Mouse (Mus musculus) embryonic facial prominence, embryonic 10.5 days (tissue): ENCODE data around the gene Zfyve1. TPM values are rescaled to one million over a fixed set of nuclear protein-coding genes. Genes with fewer than 3 reads are reported as not detected.

Experiments used
- DNase-seq: peaks from one replicate; pipeline ENCODE4 v3.0.0-alpha.2; 2017; ENCODE audit warnings: low spot score
- H3K27ac ChIP-seq: fragments of 300-500 bp; sonication (generic); replicated peaks from 2 replicates; pipeline ENCODE4 v1.5.1; 2016; ENCODE audit warnings: mild to moderate bottlenecking
- H3K27me3 ChIP-seq: fragments of 300-500 bp; sonication (generic); replicated peaks from 2 replicates; pipeline ENCODE4 v1.6.1; 2016; ENCODE audit warnings: low read depth, mild to moderate bottlenecking; ENCODE audit not compliant: poor library complexity, severe bottlenecking
- H3K36me3 ChIP-seq: fragments of 300-500 bp; sonication (generic); replicated peaks from 2 replicates; pipeline ENCODE4 v1.6.1; 2016; ENCODE audit warnings: mild to moderate bottlenecking, moderate library complexity
- H3K4me1 ChIP-seq: fragments of 300-500 bp; sonication (generic); 2 replicates; pipeline ENCODE4 v1.6.1; 2016
- H3K4me3 ChIP-seq: fragments of 300-500 bp; sonication (generic); 2 replicates; pipeline ENCODE4 v1.5.1; 2016; ENCODE audit warnings: mild to moderate bottlenecking, moderate library complexity
- H3K9me3 ChIP-seq: fragments of 300-500 bp; sonication (generic); 2 replicates; pipeline ENCODE4 v1.6.1; 2016; ENCODE audit warnings: mild to moderate bottlenecking
- WGBS: fragments of 180-500 bp; shearing (Covaris S2); methylation state at CpG from one replicate; pipeline ENCODE4 v1.1.7; 2016; 5-methylcytosine and 5-hydroxymethylcytosine counted together
- polyA plus RNA-seq: library from polyadenylated mRNA; unstranded; fragments of >200 nt; fragmentation: Nextera tagmentation; extraction: Ambion mirVana; gene quantifications from 2 replicates; pipeline ENCODE4 v1.2.1, GENCODE M21; 2016

The Zfyve1 gene
- polyA plus RNA-seq, 1 experiment from 2014 or later: 21.8 TPM

DNA sequence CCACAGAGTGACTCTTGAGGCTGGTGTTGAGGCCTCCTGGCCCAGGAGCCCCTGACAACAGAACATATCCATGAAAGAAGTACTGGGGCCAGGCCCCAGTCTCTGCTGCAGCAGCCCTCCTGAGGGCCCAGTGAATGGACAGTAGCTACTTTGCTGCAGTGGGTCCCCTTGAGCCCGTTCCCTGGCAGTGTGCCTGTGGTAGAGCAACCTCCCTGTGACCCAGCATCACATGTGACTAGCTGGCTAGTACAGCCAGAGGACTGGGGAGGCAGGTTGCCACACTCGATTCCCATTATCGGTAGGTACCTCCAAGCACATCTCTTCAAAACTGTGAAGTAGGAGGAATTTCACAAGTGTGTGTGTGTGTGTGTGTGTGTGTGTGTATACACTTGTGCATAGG, 64.1 kb downstream of the Zfyve1 start:
- DNase-seq: no peak

DNA sequence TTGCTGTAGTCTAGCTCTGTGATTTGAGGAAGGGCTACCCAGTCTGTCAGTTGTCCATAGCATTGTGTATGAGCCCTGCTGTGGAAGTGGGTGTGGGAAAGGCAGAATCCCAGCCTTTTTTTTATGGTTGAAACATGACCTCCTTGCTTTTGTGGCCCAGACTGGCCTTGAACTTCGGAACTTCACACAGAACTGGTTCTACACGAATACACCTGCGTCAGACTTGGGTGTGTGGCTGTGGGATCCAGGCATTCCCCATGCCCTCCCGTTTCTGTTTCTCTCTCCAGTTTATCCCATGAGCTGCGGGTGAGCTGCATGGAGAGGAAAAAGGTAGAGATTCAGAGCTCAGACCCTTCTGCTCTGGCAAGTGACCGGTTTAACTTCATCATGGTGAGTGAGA, 65.0 kb downstream of the Zfyve1 start:
- Histone ChIP-seq H3K9me3 (no peaks in the 10 kb centered on the region), H3K27ac (peak overlapping the region; percentile 30; the same call in 1 of the 2 replicates), H3K27me3 (no peaks in the 10 kb centered on the region), H3K4me3 (no peak overlapping the region), H3K4me1 (peaks cover 24% of the 10 kb centered on the region), H3K36me3 (peaks cover 72% of the 10 kb centered on the region)
- WGBS: 91% methylated on average over 6 of the region's 6 CpGs
- no peak for DNase-seq

More for the DNA sequence above, 64.1 kb downstream of the Zfyve1 start:
- peaks cover 78% of the 10 kb centered on the region for H3K36me3 ChIP-seq
- WGBS: 91% methylated on average over 3 of the region's 3 CpGs
- H3K9me3 ChIP-seq: no peaks in the 10 kb centered on the region
- no peak overlapping the region for H3K27ac ChIP-seq
- no peak overlapping the region for H3K4me3 ChIP-seq
- peaks cover 14% of the 10 kb centered on the region for H3K4me1 ChIP-seq
- no peaks in the 10 kb centered on the region for H3K27me3 ChIP-seq

DNA sequence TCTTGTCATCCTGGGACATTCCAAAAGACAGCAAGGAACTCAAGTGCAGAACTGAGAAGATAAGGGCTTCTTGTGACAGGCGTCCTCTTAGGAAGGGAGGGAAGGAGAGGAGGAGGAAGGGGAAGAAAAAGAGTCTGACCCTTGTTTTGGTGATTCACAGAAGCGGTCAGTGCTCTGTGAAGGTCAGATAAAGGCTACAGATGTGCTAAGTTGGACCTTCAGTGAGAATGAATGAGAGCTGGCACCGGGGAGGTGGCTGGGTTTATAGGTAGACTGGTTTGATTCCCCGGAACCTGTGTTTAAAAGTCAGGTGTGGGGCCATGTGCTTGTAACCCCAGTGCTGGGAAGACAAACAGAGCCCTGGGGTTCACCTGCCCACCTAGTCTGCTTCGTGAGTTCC, 68.4 kb downstream of the Zfyve1 start:
- no peak for DNase-seq
- Histone ChIP-seq H3K27ac (no peak overlapping the region), H3K4me1 (peaks cover 46% of the 10 kb centered on the region), H3K9me3 (no peaks in the 10 kb centered on the region), H3K27me3 (no peaks in the 10 kb centered on the region), H3K36me3 (peaks cover 44% of the 10 kb centered on the region), H3K4me3 (no peak overlapping the region)
- WGBS: 90% methylated on average over 5 of the region's 5 CpGs

DNA sequence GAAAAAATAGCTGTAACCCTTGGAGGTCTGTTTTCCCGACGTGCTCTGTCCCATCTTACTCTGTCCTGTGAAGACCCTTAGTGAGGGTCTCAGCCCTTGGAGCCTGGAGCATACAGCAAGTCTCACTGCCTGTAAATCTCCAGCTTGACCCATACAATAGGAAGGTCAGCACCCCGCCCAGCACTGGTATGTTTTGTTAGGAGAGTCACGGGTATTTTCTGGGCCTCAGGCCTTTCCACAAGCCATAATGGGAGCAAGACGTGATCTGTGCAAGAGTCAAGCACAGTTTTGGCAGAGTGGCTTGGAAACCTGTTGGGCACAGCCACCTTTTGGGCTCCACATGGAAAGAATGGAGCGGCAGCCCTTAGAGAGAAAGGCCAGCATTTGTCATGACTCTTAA, 69.2 kb downstream of the Zfyve1 start:
- DNase-seq: peak; percentile 27
- H3K27me3 ChIP-seq: no peaks in the 10 kb centered on the region
- peaks cover 53% of the 10 kb centered on the region for H3K4me1 ChIP-seq
- H3K4me3 ChIP-seq: no peak overlapping the region
- WGBS: 48% methylated on average over 6 of the region's 6 CpGs
- H3K9me3 ChIP-seq: no peaks in the 10 kb centered on the region
- peaks cover 38% of the 10 kb centered on the region for H3K36me3 ChIP-seq
- peak overlapping the region; percentile 25; the same call in 1 of the 2 replicates for H3K27ac ChIP-seq

DNA sequence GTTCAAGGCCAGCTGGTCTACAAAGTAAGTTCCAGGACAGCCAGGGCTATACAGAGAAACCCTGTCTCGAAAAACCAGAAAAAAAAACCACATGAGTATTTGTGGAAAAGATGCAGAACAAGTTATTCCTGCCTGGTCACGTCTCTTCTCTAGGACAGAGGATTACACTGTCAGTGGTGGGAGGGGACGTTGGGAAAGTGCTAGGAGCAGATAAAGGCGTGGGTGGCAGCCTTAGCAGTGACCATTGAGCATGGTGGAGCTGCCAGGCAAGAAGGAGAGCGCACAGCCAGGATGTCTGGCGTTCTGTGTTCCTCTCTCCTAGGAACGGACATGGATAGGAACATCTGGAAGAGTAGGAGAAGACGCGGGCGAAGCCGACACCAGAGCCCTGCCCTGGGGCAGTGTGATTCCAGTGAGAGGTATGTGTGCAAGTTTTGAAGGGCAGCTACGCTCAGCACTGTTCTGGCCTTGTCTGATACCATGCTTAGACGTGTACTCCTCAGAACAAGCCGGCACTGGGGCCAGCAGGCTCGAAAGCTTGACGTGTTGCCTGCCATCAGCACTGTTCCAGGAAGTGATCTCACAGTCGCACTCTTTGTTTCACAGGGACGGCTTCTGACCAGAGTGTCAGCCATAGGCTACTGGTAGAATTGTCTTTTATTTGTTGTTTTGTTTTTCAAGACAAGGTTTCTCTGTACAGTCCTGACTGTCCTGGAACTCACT, 71.0 kb downstream of the Zfyve1 start:
- DNase-seq: peak; percentile 34
- Histone ChIP-seq H3K27me3 (no peaks in the 10 kb centered on the region), H3K36me3 (peaks cover 20% of the 10 kb centered on the region), H3K4me1 (peaks cover 50% of the 10 kb centered on the region), H3K27ac (no peak overlapping the region), H3K9me3 (no peaks in the 10 kb centered on the region), H3K4me3 (no peak overlapping the region)
- 65% methylated on average over 18 of the region's 18 CpGs for WGBS

DNA sequence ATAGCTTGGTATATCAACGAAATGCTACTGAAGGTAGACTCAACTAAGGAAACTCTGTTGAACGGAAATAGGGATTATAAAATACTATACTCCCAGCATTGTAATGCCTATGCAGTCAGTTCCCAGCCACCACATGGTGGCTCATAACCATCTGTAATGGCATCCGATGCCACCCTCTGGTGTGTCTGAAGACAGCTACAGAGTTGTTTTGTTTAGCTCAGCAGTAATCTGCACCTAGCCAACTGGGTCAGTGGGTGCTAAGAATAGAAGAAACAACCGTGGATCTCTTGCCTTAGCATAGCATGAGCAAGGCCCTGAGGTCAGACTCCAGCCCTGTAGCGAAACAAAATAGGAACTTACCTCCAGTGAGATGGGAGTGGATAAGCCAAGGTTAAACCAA, 72.7 kb downstream of the Zfyve1 start:
- H3K36me3 ChIP-seq: peaks cover 11% of the 10 kb centered on the region; the same call in 1 of the 2 replicates
- peaks cover 59% of the 10 kb centered on the region for H3K4me1 ChIP-seq
- no peaks in the 10 kb centered on the region for H3K9me3 ChIP-seq
- H3K27ac ChIP-seq: no peak overlapping the region
- H3K27me3 ChIP-seq: no peaks in the 10 kb centered on the region
- no peak overlapping the region for H3K4me3 ChIP-seq
- no peak for DNase-seq
- WGBS: 83% methylated on average over 5 of the region's 5 CpGs

DNA sequence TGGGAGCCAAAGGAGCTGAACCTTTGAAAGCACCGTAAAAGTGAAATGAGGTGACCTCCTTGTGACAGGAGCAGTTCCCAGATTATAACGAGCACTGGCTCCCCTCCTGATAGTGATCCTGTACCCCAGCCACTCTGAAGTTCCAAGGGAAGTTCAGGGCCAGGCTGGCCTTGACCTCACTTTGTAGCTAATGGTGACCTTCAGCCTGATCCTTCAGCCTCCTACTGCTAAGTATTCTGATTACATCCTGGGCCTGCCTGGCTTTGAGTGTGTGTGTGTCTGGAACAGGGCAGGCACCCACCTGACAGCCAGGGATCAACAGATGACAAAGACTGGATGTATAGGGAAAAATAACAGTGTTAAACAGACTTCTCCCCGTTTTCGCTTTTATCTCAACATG, 73.1 kb downstream of the Zfyve1 start:
- WGBS: 72% methylated on average over 4 of the region's 4 CpGs
- DNase-seq: no peak
- no peaks in the 10 kb centered on the region for H3K9me3 ChIP-seq
- peaks cover 8% of the 10 kb centered on the region; the same call in 1 of the 2 replicates for H3K36me3 ChIP-seq
- no peak overlapping the region for H3K27ac ChIP-seq
- no peak overlapping the region for H3K4me3 ChIP-seq
- H3K4me1 ChIP-seq: peaks cover 59% of the 10 kb centered on the region
- H3K27me3 ChIP-seq: no peaks in the 10 kb centered on the region

DNA sequence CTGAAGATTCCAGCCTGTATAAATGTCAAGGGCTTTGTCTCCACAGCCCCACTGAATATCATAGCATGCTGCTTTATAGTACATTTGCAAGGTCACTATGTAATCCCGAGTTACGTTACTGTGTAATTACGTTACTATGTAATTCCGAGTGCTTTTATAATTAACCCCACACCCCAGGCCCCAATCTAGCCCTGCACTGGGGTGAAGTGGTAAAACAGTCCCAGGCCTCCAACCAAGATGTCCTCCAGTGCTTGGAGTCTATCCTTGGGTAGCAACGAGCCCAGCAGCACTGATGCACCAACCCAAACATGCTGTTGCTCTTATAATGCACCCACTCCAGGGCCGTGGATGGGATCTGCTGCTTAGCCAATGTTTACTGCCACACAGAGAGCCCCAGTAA, 74.0 kb downstream of the Zfyve1 start:
- 84% methylated on average over 6 of the region's 6 CpGs for WGBS
- H3K27me3 ChIP-seq: no peaks in the 10 kb centered on the region
- DNase-seq: no peak
- peaks cover 5% of the 10 kb centered on the region; the same call in 1 of the 2 replicates for H3K36me3 ChIP-seq
- peaks cover 58% of the 10 kb centered on the region for H3K4me1 ChIP-seq
- no peak overlapping the region for H3K4me3 ChIP-seq
- no peaks in the 10 kb centered on the region for H3K9me3 ChIP-seq
- H3K27ac ChIP-seq: no peak overlapping the region

DNA sequence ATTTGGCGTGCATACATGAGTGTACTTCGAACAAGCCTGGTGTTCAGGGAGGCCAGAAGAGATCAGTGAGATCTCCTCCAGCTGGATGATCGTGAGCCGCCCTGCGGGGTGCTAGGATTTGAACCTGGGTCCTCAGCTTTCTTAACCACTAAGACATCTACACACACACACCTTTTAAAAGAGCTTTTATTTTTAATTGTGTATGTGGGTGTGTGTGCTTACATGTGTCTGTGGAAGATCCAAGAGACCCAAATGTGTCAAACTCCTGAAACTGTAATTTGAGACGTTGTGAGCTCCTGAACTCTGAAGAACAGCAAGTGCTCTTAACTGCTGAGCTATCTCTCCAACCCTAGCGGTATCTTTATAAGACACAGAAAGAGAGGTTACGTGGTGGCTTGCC, 75.9 kb downstream of the Zfyve1 start:
- H3K4me1 ChIP-seq: peaks cover 46% of the 10 kb centered on the region
- H3K27me3 ChIP-seq: no peaks in the 10 kb centered on the region
- 50% methylated on average over 8 of the region's 8 CpGs for WGBS
- H3K4me3 ChIP-seq: peak overlapping the region; percentile 80
- no peaks in the 10 kb centered on the region for H3K36me3 ChIP-seq
- H3K27ac ChIP-seq: peak overlapping the region; percentile 88; the same call in 1 of the 2 replicates
- DNase-seq: no peak
- no peaks in the 10 kb centered on the region for H3K9me3 ChIP-seq

DNA sequence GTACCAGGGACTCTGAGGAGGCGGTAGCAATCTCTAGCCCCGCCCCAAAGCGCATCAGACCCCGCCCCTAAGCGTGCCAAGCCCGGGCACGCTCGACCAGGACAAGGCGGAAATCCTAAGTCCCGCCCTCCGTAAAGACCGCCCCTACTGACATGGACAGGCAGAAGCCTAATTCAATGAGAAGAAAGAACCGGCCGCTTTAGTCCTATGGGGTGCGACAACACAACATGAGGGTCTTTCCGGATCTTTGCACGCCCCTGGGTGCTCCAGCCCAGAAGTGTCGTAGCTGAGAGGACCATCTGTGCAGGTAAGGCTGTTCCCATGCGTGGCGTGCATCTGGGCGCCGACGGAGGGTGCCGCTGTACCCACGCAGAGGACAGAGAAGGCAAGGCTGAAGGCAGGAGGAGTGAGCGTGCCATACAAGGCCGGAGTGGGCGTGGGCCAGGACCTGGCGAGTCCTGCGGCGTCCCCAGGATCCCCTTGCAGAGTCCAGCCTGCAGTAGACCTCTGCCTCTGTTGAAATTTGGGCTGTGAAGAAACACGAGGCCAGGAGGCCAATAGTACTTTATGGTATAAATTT, 76.6 kb downstream of the Zfyve1 start, which contains the start of gene Dcaf4:
TSS of gene Dcaf4 (plus strand) at position 156 of the 580 bp plus-strand sequence.
- Histone ChIP-seq H3K36me3 (no peaks in the 10 kb centered on the region), H3K9me3 (no peaks in the 10 kb centered on the region), H3K4me1 (peaks cover 40% of the 10 kb centered on the region), H3K27ac (peak within 1 kb of the TSS; percentile 88), H3K27me3 (no peaks in the 10 kb centered on the region), H3K4me3 (peak within 1 kb of the TSS; percentile 80)
- DNase-seq: peak; percentile 96
- under 1% methylated on average over 32 of the region's 32 CpGs for WGBS

DNA sequence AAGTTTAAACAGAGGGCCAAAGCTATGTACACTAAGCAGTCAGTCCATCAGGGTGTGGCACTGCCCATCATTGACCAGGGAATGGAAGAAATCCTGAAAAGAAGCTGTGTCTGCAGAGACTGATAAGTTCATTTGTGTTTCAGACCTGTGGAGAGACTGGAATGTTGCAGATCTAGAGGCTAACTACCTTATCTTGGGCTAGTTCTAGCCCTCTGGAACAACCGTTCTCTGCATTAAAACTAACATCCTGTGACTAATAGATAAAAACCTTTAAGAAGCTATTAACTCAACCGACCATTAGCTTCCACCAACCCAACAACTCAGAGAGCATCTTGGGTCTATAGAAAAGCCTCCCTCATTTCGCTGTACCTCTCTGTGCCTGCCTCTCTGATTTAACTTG, 79.4 kb downstream of the Zfyve1 start:
- DNase-seq: no peak
- 84% methylated on average over 3 of the region's 3 CpGs for WGBS
- Histone ChIP-seq H3K27me3 (no peaks in the 10 kb centered on the region), H3K27ac (no peak overlapping the region), H3K4me1 (peaks cover 27% of the 10 kb centered on the region), H3K4me3 (no peak overlapping the region), H3K36me3 (no peaks in the 10 kb centered on the region), H3K9me3 (no peaks in the 10 kb centered on the region)

DNA sequence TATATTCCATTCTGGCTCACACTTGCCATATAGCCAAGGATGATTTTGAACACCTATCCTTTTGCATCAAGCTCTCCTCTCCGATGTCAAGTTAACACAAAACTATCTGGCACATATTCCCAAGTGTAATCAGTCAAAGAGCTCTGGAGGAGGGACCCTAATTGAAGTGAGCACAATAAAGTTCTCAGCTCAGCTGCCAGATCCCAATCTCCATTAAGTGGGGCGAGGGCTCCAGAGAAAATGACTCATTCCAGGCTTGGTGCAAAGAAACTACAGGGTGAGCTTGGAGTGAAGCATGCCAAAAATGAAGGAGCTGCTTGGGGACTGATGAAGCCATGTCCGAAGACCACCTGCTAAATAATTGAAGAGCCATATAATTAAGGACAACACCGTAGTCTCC, 82.8 kb downstream of the Zfyve1 start:
- Histone ChIP-seq H3K27me3 (no peaks in the 10 kb centered on the region), H3K4me1 (peaks cover 12% of the 10 kb centered on the region), H3K36me3 (no peaks in the 10 kb centered on the region), H3K9me3 (no peaks in the 10 kb centered on the region), H3K27ac (no peak overlapping the region), H3K4me3 (no peak overlapping the region)
- no peak for DNase-seq
- 86% methylated on average over 4 of the region's 4 CpGs for WGBS

DNA sequence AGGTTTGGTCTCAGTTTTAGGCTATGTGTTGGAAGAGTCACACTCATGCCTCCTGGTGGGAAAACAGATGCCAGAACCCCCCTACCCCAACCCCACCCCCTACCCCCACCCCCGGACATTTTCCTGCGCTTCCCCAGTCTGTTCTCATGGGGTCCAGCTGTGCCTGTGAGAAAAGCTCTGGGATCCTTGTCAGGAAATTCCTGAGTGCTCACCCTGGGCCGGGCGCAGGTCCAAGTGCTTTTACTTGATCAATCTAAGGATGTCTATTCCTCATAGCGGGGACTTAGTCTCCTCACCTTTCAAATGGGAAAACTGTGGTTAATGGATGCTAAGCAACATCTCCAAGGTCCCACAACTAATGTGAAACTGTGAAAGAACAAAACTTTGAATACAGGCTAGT, 83.8 kb downstream of the Zfyve1 start:
- Histone ChIP-seq H3K36me3 (no peaks in the 10 kb centered on the region), H3K4me1 (peaks cover 12% of the 10 kb centered on the region), H3K9me3 (no peaks in the 10 kb centered on the region), H3K27ac (no peak overlapping the region), H3K4me3 (no peak overlapping the region), H3K27me3 (no peaks in the 10 kb centered on the region)
- WGBS: 39% methylated on average over 5 of the region's 5 CpGs
- no peak for DNase-seq
